Mouse (Mus musculus) liver, adult 2 months (tissue): ENCODE data around the gene Deaf1.

Experiments used
- CTCF ChIP-seq: fragments of 200-500 bp; IDR thresholded peaks from 2 replicates; pipeline ENCODE4 v1.5.1; 2011; ENCODE audit warnings: low read depth, low read length, control low read depth
- POLR2A ChIP-seq: fragments of 200-500 bp; IDR thresholded peaks from 2 replicates; pipeline ENCODE4 v1.6.1; 2011; ENCODE audit warnings: low read length, control low read depth; ENCODE audit not compliant: insufficient read depth; ENCODE audit errors: extremely low read depth

DNA sequence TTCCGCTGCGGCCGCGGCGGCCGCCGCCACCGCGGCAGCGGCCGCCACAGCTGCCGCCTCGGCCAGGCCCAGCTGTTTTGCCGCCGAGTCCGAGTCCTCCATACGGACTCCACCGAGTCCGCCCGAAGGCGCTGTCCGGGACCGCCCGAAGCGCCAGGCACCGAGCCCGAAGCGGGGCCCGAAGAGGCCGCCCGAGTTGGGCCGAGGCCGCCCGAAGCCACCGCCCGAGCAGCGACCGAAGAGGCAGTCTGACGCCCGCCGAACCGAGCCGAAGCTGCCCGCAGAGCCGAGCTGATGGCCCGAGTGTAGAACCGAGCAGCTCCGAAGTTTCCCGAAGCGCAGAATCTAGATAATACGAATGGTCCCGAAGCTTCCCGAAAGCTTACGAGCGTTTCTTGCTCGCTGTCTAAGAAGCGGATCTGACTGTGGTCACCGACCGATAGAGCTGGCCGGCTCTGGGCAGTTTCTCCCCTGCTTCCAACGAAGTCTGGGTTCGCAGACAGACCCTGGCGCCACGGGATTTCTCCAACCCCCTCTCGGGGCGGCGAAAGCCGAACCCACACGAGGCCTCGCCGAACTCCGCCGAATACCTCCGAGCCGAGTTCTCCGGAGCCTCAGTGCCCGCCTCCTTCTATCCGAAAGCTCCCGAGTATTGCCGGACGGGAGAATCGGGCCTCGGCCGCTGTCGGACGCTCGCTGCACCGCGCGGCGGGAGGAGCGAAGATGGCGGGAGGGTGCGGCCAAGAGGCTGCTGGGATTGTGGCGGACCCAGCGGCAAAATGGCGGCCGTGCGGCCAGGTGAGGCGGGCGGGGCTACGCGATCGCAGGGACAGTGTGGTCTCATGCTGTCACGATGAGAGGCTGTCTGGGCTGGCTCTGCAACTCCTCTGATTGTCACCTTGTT is at the start of gene Deaf1, which contains the start of gene Tmem80:
- TF ChIP-seq CTCF (no peak), POLR2A (peak; percentile 90)
